In the genomic region with DNA sequence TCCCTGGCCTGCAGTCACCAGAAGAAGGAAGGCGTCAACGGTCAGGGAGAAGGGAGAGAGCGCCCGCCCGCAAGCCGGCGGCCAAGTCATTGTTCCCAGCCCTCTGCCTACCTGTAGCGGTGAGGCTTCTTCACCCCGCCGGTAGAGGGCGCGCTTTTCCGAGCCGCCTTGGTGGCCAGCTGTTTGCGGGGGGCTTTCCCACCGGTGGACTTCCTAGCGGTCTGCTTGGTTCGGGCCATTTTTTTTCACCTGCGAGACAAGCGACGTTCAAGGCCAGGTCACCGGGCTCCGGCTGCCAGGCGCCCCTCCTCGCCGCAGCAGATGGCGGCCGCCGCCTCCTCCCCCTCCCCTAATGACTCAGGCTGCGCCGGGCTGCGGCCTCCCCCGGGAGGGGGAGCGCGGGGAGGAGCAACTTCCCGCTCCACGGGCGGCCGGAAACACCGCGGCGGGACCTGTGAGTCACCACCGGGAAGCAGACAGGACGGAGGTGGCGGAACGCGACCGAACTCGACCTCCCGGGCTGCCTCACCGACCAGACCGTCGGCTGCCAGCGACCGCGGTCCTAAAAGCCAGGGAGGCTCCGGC, we compare ENCODE assay signal across 8 mouse cellular contexts. TPM values are rescaled to one million over a fixed set of nuclear protein-coding genes. Genes with fewer than 3 reads are reported as not detected.
DNase-seq lines count a peak whose midpoint lies in the region; ATAC-seq and TF ChIP-seq lines count a peak whose summit lies in the region.

No protein-coding gene starts in this region.

- peak overlapping the region; percentile 99 for H3K9ac ChIP-seq in embryonic facial prominence, embryonic 14.5 days (ENCODE audit: low read depth, low read length)
- peak overlapping the region; percentile 96 for H3K9ac ChIP-seq in heart, embryonic 12.5 days
- peak overlapping the region; percentile 100 for H3K9ac ChIP-seq in kidney, embryonic 15.5 days
- H3K9ac ChIP-seq in limb, embryonic 14.5 days (ENCODE audit: low read depth, low read length, severe bottlenecking) = peak overlapping the region; percentile 100
- peak overlapping the region; percentile 97 for H3K9ac ChIP-seq in midbrain, embryonic 14.5 days (replicated peaks; ENCODE audit: low read length)

- no peaks in the 10 kb centered on the region for H3K27me3 ChIP-seq in testis, adult 2 months (ENCODE audit: control insufficient read depth, insufficient read depth, low read length)
- H3K27me3 ChIP-seq in embryonic facial prominence, embryonic 14.5 days (replicated peaks; ENCODE audit: control insufficient read depth, insufficient read depth, low read length) = no peaks in the 10 kb centered on the region
- H3K27me3 ChIP-seq in heart, embryonic 12.5 days (replicated peaks) = no peaks in the 10 kb centered on the region
- no peaks in the 10 kb centered on the region for H3K27me3 ChIP-seq in kidney, embryonic 15.5 days
- no peaks in the 10 kb centered on the region for H3K27me3 ChIP-seq in limb, embryonic 14.5 days (ENCODE audit: control insufficient read depth, insufficient read depth, low read length)
- no peaks in the 10 kb centered on the region for H3K27me3 ChIP-seq in midbrain, embryonic 14.5 days (ENCODE audit: control insufficient read depth, insufficient read depth, low read length)

- TF ChIP-seq POLR2A in testis, adult 2 months (IDR thresholded peaks at IDR 0.05; ENCODE audit: control insufficient read depth, low read depth, low read length) = no peak
- TF ChIP-seq POLR2A in limb, embryonic 14.5 days (IDR thresholded peaks at IDR 0.05; ENCODE audit: borderline replicate concordance, extremely low read depth, insufficient read depth, insufficient read length) = no peak

- peak overlapping the region; percentile 91 for H3K4me3 ChIP-seq in testis, adult 2 months (ENCODE audit: control insufficient read depth, low read depth, low read length)
- H3K4me3 ChIP-seq in embryonic facial prominence, embryonic 14.5 days (ENCODE audit: low read depth, low read length) = peak overlapping the region; percentile 92
- H3K4me3 ChIP-seq in heart, embryonic 12.5 days = peak overlapping the region; percentile 92
- H3K4me3 ChIP-seq in kidney, embryonic 15.5 days (replicated peaks) = peak overlapping the region; percentile 97
- H3K4me3 ChIP-seq in limb, embryonic 14.5 days (replicated peaks; ENCODE audit: low read length) = peak overlapping the region; percentile 97
- peak overlapping the region; percentile 78 for H3K4me3 ChIP-seq in midbrain, embryonic 14.5 days (replicated peaks; ENCODE audit: low read depth, low read length)

- H3K4me2 ChIP-seq in embryonic facial prominence, embryonic 14.5 days (ENCODE audit: low read depth, low read length) = peak overlapping the region; percentile 50
- H3K4me2 ChIP-seq in heart, embryonic 12.5 days = peak overlapping the region; percentile 84
- peak overlapping the region; percentile 53 for H3K4me2 ChIP-seq in kidney, embryonic 15.5 days
- peak overlapping the region; percentile 37 for H3K4me2 ChIP-seq in limb, embryonic 14.5 days (replicated peaks; ENCODE audit: low read depth, low read length, severe bottlenecking)
- peak overlapping the region; percentile 52 for H3K4me2 ChIP-seq in midbrain, embryonic 14.5 days (ENCODE audit: low read length)

- no peaks in the 10 kb centered on the region for H3K4me1 ChIP-seq in testis, adult 2 months (ENCODE audit: control insufficient read depth, insufficient read depth, low read length)
- H3K4me1 ChIP-seq in embryonic facial prominence, embryonic 14.5 days (ENCODE audit: control insufficient read depth, insufficient read depth, low read length) = no peaks in the 10 kb centered on the region
- no peaks in the 10 kb centered on the region for H3K4me1 ChIP-seq in heart, embryonic 12.5 days (replicated peaks)
- peaks cover 9% of the 10 kb centered on the region; the same call in 1 of the 2 replicates for H3K4me1 ChIP-seq in kidney, embryonic 15.5 days
- H3K4me1 ChIP-seq in limb, embryonic 14.5 days (ENCODE audit: control insufficient read depth, insufficient read depth, low read length) = peaks cover 8% of the 10 kb centered on the region; the same call in 1 of the 2 replicates
- peaks cover 14% of the 10 kb centered on the region for H3K4me1 ChIP-seq in midbrain, embryonic 14.5 days (ENCODE audit: control insufficient read depth, insufficient read depth, low read length)

- H3K36me3 ChIP-seq in testis, adult 2 months (ENCODE audit: control insufficient read depth, insufficient read depth, low read length) = peaks cover 3% of the 10 kb centered on the region; the same call in 1 of the 2 replicates
- peaks cover 28% of the 10 kb centered on the region for H3K36me3 ChIP-seq in embryonic facial prominence, embryonic 14.5 days (ENCODE audit: control insufficient read depth, insufficient read depth, low read length)
- H3K36me3 ChIP-seq in heart, embryonic 12.5 days = peaks cover 18% of the 10 kb centered on the region
- peaks cover 15% of the 10 kb centered on the region for H3K36me3 ChIP-seq in kidney, embryonic 15.5 days
- peaks cover 29% of the 10 kb centered on the region for H3K36me3 ChIP-seq in limb, embryonic 14.5 days (ENCODE audit: control insufficient read depth, insufficient read depth, low read length)
- H3K36me3 ChIP-seq in midbrain, embryonic 14.5 days (ENCODE audit: control insufficient read depth, insufficient read depth, low read length) = peaks cover 31% of the 10 kb centered on the region

- WGBS in embryonic facial prominence, embryonic 14.5 days = 0% methylated on average over 17 of the region's 57 CpGs
- under 1% methylated on average over 56 of the region's 57 CpGs for WGBS in heart, embryonic 12.5 days
- under 1% methylated on average over 53 of the region's 57 CpGs for WGBS in kidney, embryonic 15.5 days
- WGBS in limb, embryonic 14.5 days = under 1% methylated on average over 51 of the region's 57 CpGs
- under 1% methylated on average over 48 of the region's 57 CpGs for WGBS in midbrain, embryonic 14.5 days

- TF ChIP-seq CTCF in testis, adult 2 months (IDR thresholded peaks at IDR 0.05; ENCODE audit: control insufficient read depth, insufficient read depth, insufficient replicate concordance, low read depth, low read length) = peak; percentile 48

- peak; percentile 53 for ATAC-seq in embryonic facial prominence, embryonic 14.5 days (ENCODE audit: low read depth)
- peak; percentile 83 for ATAC-seq in heart, embryonic 12.5 days (ENCODE audit: insufficient number of reproducible peaks, low FRiP score)
- peak; percentile 65 for ATAC-seq in kidney, embryonic 15.5 days (replicated peaks; ENCODE audit: low FRiP score)
- ATAC-seq in limb, embryonic 14.5 days (ENCODE audit: low FRiP score, low read depth) = peak; percentile 48
- ATAC-seq in midbrain, embryonic 14.5 days (ENCODE audit: low FRiP score, low TSS enrichment) = peak; percentile 77

- DNase-seq in testis, postnatal 14 days (ENCODE audit: low spot score) = no peak
- DNase-seq in embryonic facial prominence, embryonic 14.5 days (ENCODE audit: low spot score) = peak; percentile 86
- peak; percentile 70 for DNase-seq in limb, embryonic 14.5 days (ENCODE audit: low spot score)
- peak; percentile 84 for DNase-seq in midbrain, embryonic 14.5 days
- DNase-seq in spleen, postnatal 4 days (ENCODE audit: low spot score in 2 of 2) = peak; percentile 80 to 95

- H3K9me3 ChIP-seq in embryonic facial prominence, embryonic 14.5 days (ENCODE audit: control insufficient read depth, low read length) = no peaks in the 10 kb centered on the region
- H3K9me3 ChIP-seq in heart, embryonic 12.5 days (replicated peaks) = no peaks in the 10 kb centered on the region
- H3K9me3 ChIP-seq in kidney, embryonic 15.5 days (replicated peaks) = no peaks in the 10 kb centered on the region
- H3K9me3 ChIP-seq in limb, embryonic 14.5 days (ENCODE audit: control insufficient read depth, low read length) = no peaks in the 10 kb centered on the region
- no peaks in the 10 kb centered on the region for H3K9me3 ChIP-seq in midbrain, embryonic 14.5 days (ENCODE audit: control insufficient read depth, low read length)

- peak overlapping the region; percentile 99 for H3K27ac ChIP-seq in testis, adult 2 months (ENCODE audit: control insufficient read depth, insufficient read depth, low read depth, low read length)
- peak overlapping the region; percentile 99 for H3K27ac ChIP-seq in embryonic facial prominence, embryonic 14.5 days (replicated peaks; ENCODE audit: low read depth, low read length)
- peak overlapping the region; percentile 98 for H3K27ac ChIP-seq in heart, embryonic 12.5 days (ENCODE audit: poor library complexity, severe bottlenecking)
- H3K27ac ChIP-seq in kidney, embryonic 15.5 days = peak overlapping the region; percentile 100
- peak overlapping the region; percentile 98 for H3K27ac ChIP-seq in limb, embryonic 14.5 days (replicated peaks; ENCODE audit: low read depth, low read length)
- peak overlapping the region; percentile 97 for H3K27ac ChIP-seq in midbrain, embryonic 14.5 days (replicated peaks; ENCODE audit: low read depth, low read length)

RNA-seq across cellular contexts. Expression of gene H3f3b, which starts 3.9 kb away (rescaled TPM):
- 276 and 330 TPM in 2 replicates for polyA plus RNA-seq in testis, adult 2 months (2012; rRNA removed)
- 1,358 and 1,723 TPM in 2 replicates for polyA plus RNA-seq in embryonic facial prominence, embryonic 14.5 days (2014; fragmentation: Nextera tagmentation; extraction: Ambion mirVana)
- 742 and 759 TPM in 2 replicates for polyA plus RNA-seq in heart, embryonic 12.5 days (2016; fragmentation: Nextera tagmentation; extraction: Ambion mirVana)
- 1,673 and 1,817 TPM in 2 replicates for polyA plus RNA-seq in kidney, embryonic 15.5 days (2015; fragmentation: Nextera tagmentation; extraction: Ambion mirVana)
- 871 and 951 TPM in 2 replicates for polyA plus RNA-seq in limb, embryonic 14.5 days (2012; rRNA removed)
- 1,919 and 2,014 TPM in 2 replicates for polyA plus RNA-seq in limb, embryonic 14.5 days (2014; fragmentation: Nextera tagmentation; extraction: Ambion mirVana)
- 2,683 and 2,948 TPM in 2 replicates for polyA plus RNA-seq in midbrain, embryonic 14.5 days (2014; fragmentation: Nextera tagmentation; extraction: Ambion mirVana)

RNA-seq across cellular contexts. Expression of gene Unk, which starts 6.3 kb away (rescaled TPM):
- polyA plus RNA-seq in testis, adult 2 months (2012; rRNA removed) = 21.3 and 21.5 TPM in 2 replicates
- 25.1 and 30.3 TPM in 2 replicates for polyA plus RNA-seq in embryonic facial prominence, embryonic 14.5 days (2014; fragmentation: Nextera tagmentation; extraction: Ambion mirVana)
- 31.8 and 32.3 TPM in 2 replicates for polyA plus RNA-seq in heart, embryonic 12.5 days (2016; fragmentation: Nextera tagmentation; extraction: Ambion mirVana)
- 37.3 and 40.1 TPM in 2 replicates for polyA plus RNA-seq in kidney, embryonic 15.5 days (2015; fragmentation: Nextera tagmentation; extraction: Ambion mirVana)
- polyA plus RNA-seq in limb, embryonic 14.5 days (2012; rRNA removed) = 80.3 and 99.4 TPM in 2 replicates
- polyA plus RNA-seq in limb, embryonic 14.5 days (2014; fragmentation: Nextera tagmentation; extraction: Ambion mirVana) = 33.1 and 39.2 TPM in 2 replicates
- polyA plus RNA-seq in midbrain, embryonic 14.5 days (2014; fragmentation: Nextera tagmentation; extraction: Ambion mirVana) = 26.5 and 33.0 TPM in 2 replicates

RNA-seq across cellular contexts. Expression of gene Galk1, which starts 11.3 kb away (rescaled TPM):
- polyA plus RNA-seq in testis, adult 2 months (2012; rRNA removed) = 27.8 and 30.3 TPM in 2 replicates
- 140 and 164 TPM in 2 replicates for polyA plus RNA-seq in embryonic facial prominence, embryonic 14.5 days (2014; fragmentation: Nextera tagmentation; extraction: Ambion mirVana)
- 151 and 152 TPM in 2 replicates for polyA plus RNA-seq in heart, embryonic 12.5 days (2016; fragmentation: Nextera tagmentation; extraction: Ambion mirVana)
- 194 and 208 TPM in 2 replicates for polyA plus RNA-seq in kidney, embryonic 15.5 days (2015; fragmentation: Nextera tagmentation; extraction: Ambion mirVana)
- 115 and 139 TPM in 2 replicates for polyA plus RNA-seq in limb, embryonic 14.5 days (2012; rRNA removed)
- 162 and 164 TPM in 2 replicates for polyA plus RNA-seq in limb, embryonic 14.5 days (2014; fragmentation: Nextera tagmentation; extraction: Ambion mirVana)
- 32.5 and 39.3 TPM in 2 replicates for polyA plus RNA-seq in midbrain, embryonic 14.5 days (2014; fragmentation: Nextera tagmentation; extraction: Ambion mirVana)

RNA-seq across cellular contexts. Expression of gene Itgb4, which starts 49.4 kb away (rescaled TPM):
- 0.44 and 0.76 TPM in 2 replicates for polyA plus RNA-seq in testis, adult 2 months (2012; rRNA removed)
- 10.7 and 11.0 TPM in 2 replicates for polyA plus RNA-seq in embryonic facial prominence, embryonic 14.5 days (2014; fragmentation: Nextera tagmentation; extraction: Ambion mirVana)
- polyA plus RNA-seq in heart, embryonic 12.5 days (2016; fragmentation: Nextera tagmentation; extraction: Ambion mirVana) = 2.0 and 2.7 TPM in 2 replicates
- 2.1 and 2.7 TPM in 2 replicates for polyA plus RNA-seq in kidney, embryonic 15.5 days (2015; fragmentation: Nextera tagmentation; extraction: Ambion mirVana)
- 11.3 and 11.6 TPM in 2 replicates for polyA plus RNA-seq in limb, embryonic 14.5 days (2012; rRNA removed)
- 12.5 TPM in 2 replicates for polyA plus RNA-seq in limb, embryonic 14.5 days (2014; fragmentation: Nextera tagmentation; extraction: Ambion mirVana)
- polyA plus RNA-seq in midbrain, embryonic 14.5 days (2014; fragmentation: Nextera tagmentation; extraction: Ambion mirVana) = 0.43 and 0.68 TPM in 2 replicates

RNA-seq across cellular contexts. Expression of gene Unc13d, which starts 53.9 kb away (rescaled TPM):
- polyA plus RNA-seq in testis, adult 2 months (2012; rRNA removed) = 3.4 and 3.8 TPM in 2 replicates
- polyA plus RNA-seq in embryonic facial prominence, embryonic 14.5 days (2014; fragmentation: Nextera tagmentation; extraction: Ambion mirVana) = 2.0 and 2.6 TPM in 2 replicates
- polyA plus RNA-seq in heart, embryonic 12.5 days (2016; fragmentation: Nextera tagmentation; extraction: Ambion mirVana) = 2.2 and 2.5 TPM in 2 replicates
- 1.3 and 1.5 TPM in 2 replicates for polyA plus RNA-seq in kidney, embryonic 15.5 days (2015; fragmentation: Nextera tagmentation; extraction: Ambion mirVana)
- 4.1 and 4.3 TPM in 2 replicates for polyA plus RNA-seq in limb, embryonic 14.5 days (2012; rRNA removed)
- 3.4 and 3.8 TPM in 2 replicates for polyA plus RNA-seq in limb, embryonic 14.5 days (2014; fragmentation: Nextera tagmentation; extraction: Ambion mirVana)
- polyA plus RNA-seq in midbrain, embryonic 14.5 days (2014; fragmentation: Nextera tagmentation; extraction: Ambion mirVana) = 1.1 and 1.5 TPM in 2 replicates
